Mouse (Mus musculus) CD4-positive helper T cell, adult 2 months (primary cell): ENCODE data around the gene 1700034J05Rik.

Experiments
- DNase-seq: peaks from one replicate; pipeline ENCODE4 v3.0.0-alpha.2; 2012; ENCODE audit warnings: low read depth, missing footprints, low spot score

Gene 1700034J05Rik

DNA sequence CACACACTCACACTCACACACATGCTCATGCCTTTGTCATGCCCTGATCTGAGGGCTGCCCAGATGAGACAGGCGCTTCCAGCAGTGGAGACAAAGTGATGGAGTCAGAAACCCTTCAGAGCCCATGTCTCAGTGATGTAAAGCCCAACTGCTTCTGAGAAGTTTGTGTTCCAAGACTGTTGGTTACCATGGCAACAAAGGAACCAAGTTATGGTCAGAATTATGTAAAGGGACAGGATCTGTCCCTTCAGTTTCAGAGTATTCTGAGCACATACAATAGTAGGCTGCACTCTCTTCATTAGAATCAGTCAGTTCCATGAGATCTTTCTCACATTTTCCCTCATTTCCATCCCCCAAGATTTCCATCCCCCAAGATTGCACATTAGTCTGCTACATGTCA, at the start of gene 1700034J05Rik:
TSS of gene 1700034J05Rik (minus strand) at position 165 of the 400 bp plus-strand sequence.
- DNase-seq = no peak

- no peak for DNase-seq
Measured at GRCm38 (mm10) chr6:146999755-147000154, 45.5 kb upstream of the 1700034J05Rik start.

GRCm38 (mm10) chr6:146999302-146999701, 45.1 kb upstream of the 1700034J05Rik start:
- no peak for DNase-seq

DNA sequence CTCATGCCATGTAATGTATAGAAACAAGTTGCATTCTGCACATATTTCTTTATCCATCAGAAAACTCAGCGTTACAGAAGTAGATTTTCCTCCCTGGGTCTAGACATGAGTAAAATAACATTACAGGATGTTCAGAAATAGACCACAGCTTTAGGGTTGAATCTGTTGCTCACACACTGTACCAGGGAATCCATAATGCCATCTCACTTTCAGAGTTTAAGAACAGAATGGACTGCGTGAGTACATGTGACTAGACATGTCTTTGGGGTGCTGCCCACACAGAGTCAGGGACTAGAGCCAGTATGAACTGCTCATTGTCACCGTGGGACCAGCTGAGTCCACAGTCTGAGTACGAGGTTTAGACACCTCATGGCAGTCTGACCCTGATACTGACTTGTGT, 44.5 kb upstream of the 1700034J05Rik start:
- DNase-seq = no peak

GRCm38 (mm10) chr6:146997006-146997405, 42.8 kb upstream of the 1700034J05Rik start:
- DNase-seq = no peak

DNA sequence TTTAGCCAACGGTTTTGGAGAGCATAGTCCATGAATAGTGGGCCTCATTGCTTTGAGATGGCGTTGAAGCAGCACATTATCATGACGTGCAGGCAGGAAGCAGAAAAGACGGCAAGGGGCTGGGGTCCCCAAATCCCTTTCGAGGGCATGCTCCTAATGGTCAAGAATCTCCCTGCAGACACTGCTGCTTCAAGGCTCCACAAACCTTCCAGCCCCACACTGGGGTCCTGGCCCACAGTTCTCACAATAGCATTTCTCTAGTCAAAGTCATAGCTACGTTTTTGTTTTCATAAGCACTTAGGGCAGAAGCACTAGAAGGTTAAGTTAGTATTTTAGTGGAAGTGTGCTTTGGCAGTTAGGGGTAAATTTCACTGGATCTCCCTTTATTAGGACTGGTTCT, 41.7 kb upstream of the 1700034J05Rik start:
- no peak for DNase-seq

DNA sequence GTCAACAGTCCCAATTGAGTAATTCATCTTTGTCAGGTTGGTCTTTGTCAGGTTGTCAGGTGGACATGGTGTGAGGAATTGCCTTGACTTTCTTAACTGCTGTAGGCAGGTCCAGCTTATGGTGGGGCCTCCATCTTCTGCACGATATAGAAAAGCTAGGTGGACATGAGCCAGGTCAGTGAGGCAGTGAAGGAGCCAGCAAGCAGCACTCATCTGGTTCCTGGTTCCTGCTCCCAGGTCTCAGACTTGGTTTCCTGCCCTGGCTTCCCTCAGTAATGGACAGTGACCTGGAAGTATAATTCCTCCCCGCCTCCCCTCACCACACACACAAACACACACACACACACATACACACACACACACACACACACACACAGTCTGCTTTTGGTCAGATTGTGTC, 41.2 kb upstream of the 1700034J05Rik start:
- no peak for DNase-seq

DNA sequence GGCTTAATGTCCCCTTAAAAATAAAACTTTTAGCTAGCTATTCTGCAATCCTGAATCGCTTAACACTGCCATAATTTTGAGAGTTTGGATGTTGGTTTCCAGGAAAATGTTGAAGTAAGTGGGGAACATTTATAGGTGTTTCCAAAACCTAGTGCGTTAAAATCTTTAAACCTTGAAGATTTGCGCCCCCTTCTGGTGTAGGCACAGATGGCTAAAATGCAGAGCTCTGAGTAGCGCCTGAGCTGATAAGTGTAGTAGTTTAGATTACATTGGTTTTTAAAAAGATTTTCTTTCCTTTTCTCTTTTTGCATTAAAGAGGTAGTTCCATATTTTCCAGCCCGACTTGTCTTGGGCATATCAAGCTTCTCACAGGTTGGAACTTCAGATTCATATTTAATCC, 40.0 kb upstream of the 1700034J05Rik start:
- DNase-seq = peak; percentile 20

- DNase-seq = no peak
Measured at GRCm38 (mm10) chr6:146984569-146984968, 30.3 kb upstream of the 1700034J05Rik start.

GRCm38 (mm10) chr6:146981249-146981835, 27.1 kb upstream of the 1700034J05Rik start:
- DNase-seq = no peak

DNA sequence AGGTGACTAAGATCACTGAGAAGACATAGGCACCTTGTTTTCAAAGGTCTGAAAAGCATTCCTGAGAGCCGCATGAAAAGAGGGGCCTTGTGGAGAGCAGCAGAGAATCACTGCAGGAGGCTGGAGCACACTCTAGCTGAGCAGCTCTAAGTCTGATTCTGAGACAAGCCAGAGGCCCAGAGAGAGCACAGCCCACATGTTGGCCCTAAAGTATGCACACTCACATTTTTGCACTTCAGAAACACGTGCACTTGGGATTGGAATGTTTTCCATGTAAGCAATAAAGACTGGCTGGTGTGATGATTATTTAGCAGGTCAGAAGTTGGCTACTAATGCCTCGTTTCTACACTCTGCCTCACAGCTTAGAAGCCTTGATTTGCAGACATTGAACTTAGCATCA, 25.7 kb upstream of the 1700034J05Rik start:
- DNase-seq = no peak

GRCm38 (mm10) chr6:146979115-146979744, 25.0 kb upstream of the 1700034J05Rik start:
- DNase-seq = no peak

GRCm38 (mm10) chr6:146978691-146979114, 24.5 kb upstream of the 1700034J05Rik start:
- no peak for DNase-seq

DNA sequence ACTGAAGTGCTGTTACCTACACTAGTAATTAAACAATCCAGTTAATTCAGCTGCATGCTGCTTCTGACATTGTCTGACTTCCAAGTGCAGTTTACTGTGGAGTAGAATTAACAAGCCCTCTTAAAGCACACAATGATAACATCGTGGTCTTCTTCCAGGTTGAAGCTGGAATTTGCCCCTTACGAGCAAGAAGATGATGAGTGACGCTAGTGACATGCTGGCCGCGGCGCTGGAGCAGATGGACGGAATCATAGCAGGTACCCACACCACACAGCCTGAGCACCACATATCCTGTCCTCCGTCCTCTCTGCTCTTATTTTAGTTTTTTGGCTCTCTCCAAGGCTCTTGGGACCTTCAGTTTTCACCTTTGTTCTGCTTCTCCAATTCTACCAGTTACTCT, 22.2 kb upstream of the 1700034J05Rik start:
- no peak for DNase-seq

DNA sequence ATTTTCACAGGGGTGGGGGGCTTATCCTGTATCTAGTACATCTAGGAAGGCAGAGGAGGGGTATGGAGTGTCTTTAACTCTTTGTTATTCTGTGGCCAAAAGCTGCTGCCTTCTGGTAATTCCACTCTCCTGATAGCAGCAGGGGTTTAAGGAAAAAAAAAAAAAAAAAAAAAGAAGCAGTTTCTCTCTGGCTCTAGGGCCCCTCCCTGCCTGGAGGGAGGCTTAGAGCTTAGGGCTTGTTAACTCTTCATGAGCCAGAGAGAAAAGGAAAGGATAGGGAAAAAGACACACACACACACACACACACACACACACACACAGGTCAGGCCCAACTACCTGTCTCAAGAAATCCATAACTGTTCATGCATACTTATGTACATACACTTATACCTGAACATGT, 19.6 kb upstream of the 1700034J05Rik start:
- DNase-seq = no peak

DNA sequence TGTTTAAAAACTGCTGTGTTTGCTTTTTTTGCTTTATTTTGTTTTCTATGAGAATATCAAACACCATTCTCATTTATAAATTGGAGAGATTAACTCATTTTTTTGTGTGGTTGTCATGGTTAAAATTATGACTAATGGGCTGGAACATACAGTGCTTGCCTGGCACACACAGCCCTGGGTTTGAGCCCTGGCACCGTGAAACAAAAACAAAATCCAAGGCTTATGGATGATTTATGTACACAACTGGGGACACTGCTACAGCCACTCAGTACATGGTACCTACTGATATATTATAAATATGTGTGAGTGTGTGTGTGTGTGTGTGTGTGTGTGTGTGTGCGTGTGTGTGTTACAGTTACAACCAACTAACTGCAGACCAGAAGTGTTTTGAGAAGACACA, 19.2 kb upstream of the 1700034J05Rik start:
- no peak for DNase-seq

DNA sequence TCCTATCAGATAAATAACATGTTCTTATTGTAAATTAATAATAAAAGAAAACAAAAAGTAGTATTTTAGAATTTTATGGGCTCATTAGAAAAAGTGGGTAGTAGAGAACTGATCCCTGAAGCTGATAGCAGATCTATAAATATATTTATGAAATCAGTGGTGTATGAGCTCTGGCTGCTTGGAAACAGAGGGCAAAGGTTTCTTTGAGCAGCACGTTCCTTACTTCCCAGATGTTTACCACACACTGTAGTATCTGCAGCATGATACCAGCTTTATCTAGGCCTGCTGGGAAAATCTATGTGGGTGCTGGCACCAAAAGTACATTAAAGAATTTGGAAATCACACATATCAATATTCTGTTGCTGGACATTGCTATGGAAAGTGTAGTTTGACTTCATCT, 18.5 kb upstream of the 1700034J05Rik start:
- DNase-seq = no peak

DNA sequence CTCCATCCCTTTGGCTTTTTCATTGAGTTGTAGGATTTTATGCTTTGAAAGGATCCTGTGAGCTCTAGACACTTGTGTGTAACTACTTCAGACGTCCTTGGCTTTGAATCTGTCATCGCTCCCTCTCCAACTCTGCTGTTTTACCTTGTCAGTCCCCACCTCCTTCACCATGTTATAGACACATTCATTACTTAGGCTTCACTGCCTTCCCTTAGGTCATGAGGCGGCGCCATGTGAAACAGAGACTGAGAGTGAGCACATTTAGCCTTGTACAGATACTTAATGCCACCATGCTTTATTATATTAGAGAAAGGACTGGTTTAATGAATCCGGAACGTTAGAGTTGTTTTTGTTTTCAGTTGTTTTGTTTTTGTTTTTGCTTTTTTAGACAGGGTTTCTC, 17.8 kb upstream of the 1700034J05Rik start:
- DNase-seq = no peak

DNA sequence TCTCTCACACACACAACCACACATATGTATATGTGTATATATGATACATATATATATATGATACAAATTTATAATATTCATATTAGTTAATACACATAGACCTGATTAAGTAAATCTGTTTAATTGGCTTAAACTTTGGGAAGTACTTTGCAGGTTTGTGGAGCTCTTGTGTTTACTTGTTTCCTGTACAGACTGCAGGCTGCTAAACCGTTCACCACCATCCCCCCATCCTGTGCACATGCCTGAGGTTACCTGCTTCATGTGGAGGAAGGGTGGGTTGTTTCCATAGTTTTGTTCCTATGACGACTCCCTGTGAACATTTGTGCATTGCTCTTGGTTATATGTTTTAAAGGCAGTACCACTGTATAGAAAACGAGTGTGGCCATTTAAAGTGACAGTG, 17.1 kb upstream of the 1700034J05Rik start:
- no peak for DNase-seq

- no peak for DNase-seq
Measured at GRCm38 (mm10) chr6:146970811-146971210, 16.6 kb upstream of the 1700034J05Rik start.

DNA sequence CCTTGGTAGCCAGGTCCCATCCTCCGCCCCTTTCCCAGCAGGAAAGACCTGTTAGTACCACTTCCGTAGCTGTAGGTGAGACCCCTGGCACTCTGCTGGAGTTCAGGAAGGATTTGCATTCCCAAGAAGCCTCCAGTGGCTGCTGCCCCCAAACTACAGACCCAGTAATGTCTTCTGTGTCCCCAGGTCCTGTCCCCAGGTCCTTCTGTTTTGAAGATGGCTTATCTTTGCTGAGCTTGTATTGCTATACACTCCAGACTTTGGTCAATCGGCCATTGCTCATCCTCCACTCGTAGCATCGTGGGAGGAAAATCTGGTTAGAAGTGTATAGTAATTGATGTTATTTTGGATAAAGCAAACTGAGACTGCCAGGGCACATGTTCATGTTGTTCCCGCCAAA, 13.6 kb upstream of the 1700034J05Rik start:
- no peak for DNase-seq

DNA sequence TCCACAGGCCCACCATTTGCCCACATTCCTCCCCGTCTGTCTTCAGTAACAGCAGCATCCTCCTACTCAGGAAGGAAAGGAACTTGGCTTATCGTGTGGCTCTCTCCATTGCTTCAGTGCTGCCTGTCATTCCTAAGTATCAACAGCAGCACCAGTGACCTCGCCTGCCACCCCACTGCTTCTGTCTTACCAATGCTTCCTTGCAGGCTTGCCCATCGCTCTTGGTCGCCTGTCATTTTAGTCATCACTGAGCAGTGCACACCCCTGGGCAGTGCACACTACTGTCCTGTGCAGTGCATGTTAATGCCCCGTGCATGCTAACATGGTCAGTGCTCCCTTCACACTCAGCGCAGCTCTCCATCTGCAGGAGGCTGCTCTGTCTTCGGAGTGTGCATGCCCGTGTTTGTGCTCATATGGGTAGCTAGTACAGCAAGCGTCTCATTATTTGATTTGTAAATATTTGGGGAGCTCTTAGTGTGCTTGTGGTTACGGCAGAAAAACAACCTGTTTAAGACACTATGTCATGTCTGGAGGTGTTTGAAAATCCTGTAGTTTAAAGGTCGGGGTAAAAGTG, 12.3 kb upstream of the 1700034J05Rik start:
- no peak for DNase-seq

- DNase-seq = no peak
Measured at GRCm38 (mm10) chr6:146965139-146965772, 11.0 kb upstream of the 1700034J05Rik start.
